Mouse (Mus musculus) liver, postnatal 0 days (tissue): ENCODE measurements around the gene Jarid2. TPM values are rescaled to one million over a fixed set of nuclear protein-coding genes. Genes with fewer than 3 reads are reported as not detected.

Experiments
- ATAC-seq: fragments of 200-750 bp; cut with Nextera tagmentation; 2 replicates; pipeline ENCODE4 v1.8.0; 2017; ENCODE audit warnings: mild to moderate bottlenecking, moderate library complexity
- DNase-seq: peaks from one replicate; pipeline ENCODE4 v3.0.0-alpha.2; 2016
- H3K27ac ChIP-seq: fragments of 300-500 bp; sonication (generic); 2 replicates; pipeline ENCODE4 v1.5.1; 2014; ENCODE audit warnings: antibody characterized with exemption, moderate library complexity, mild to moderate bottlenecking, low read depth
- H3K27me3 ChIP-seq: fragments of 300-500 bp; sonication (generic); 2 replicates; pipeline ENCODE4 v1.6.1; 2014; ENCODE audit warnings: low read length, control low read depth, mixed read lengths; ENCODE audit not compliant: insufficient read depth
- H3K36me3 ChIP-seq: fragments of 300-500 bp; sonication (generic); replicated peaks from 2 replicates; pipeline ENCODE4 v1.6.1; 2014; ENCODE audit warnings: mild to moderate bottlenecking, control low read depth, low read length, moderate library complexity, mixed read lengths; ENCODE audit not compliant: insufficient read depth
- H3K4me1 ChIP-seq: fragments of 300-500 bp; sonication (generic); 2 replicates; pipeline ENCODE4 v1.6.1; 2014; ENCODE audit warnings: antibody characterized with exemption, mild to moderate bottlenecking, control low read depth; ENCODE audit not compliant: insufficient read depth
- H3K4me2 ChIP-seq: fragments of 300-500 bp; sonication (generic); 2 replicates; pipeline ENCODE4 v1.6.1; 2014; ENCODE audit warnings: low read depth, mild to moderate bottlenecking, low read length, moderate library complexity, mixed read lengths
- H3K4me3 ChIP-seq: fragments of 300-500 bp; sonication (generic); 2 replicates; pipeline ENCODE4 v1.5.1; 2014; ENCODE audit warnings: low read depth, low read length
- H3K9ac ChIP-seq: fragments of 300-500 bp; sonication (generic); replicated peaks from 2 replicates; pipeline ENCODE4 v1.6.1; 2014; ENCODE audit warnings: mild to moderate bottlenecking, moderate library complexity
- H3K9me3 ChIP-seq: fragments of 300-500 bp; sonication (generic); 2 replicates; pipeline ENCODE4 v1.6.1; 2016; ENCODE audit warnings: mild to moderate bottlenecking, control low read depth, low read length, mixed read lengths
- CTCF ChIP-seq: sonication (generic); IDR thresholded peaks from 2 replicates; pipeline ENCODE4 v1.5.1; 2016; ENCODE audit warnings: antibody characterized with exemption, low read depth
- EP300 ChIP-seq: IDR thresholded peaks from 2 replicates; pipeline ENCODE4 v1.6.1; 2016; ENCODE audit warnings: antibody characterized with exemption, low read depth, mild to moderate bottlenecking
- WGBS: fragments of 180-500 bp; shearing (Covaris S2); extraction: QIAGEN DNeasy Blood & Tissue Kit; methylation state at CpG from one replicate; pipeline ENCODE4 v1.1.7; 2014; ENCODE audit not compliant: insufficient replicate concordance; 5-methylcytosine and 5-hydroxymethylcytosine counted together
- polyA plus RNA-seq: library from polyadenylated mRNA; unstranded; fragments of >200 nt; fragmentation: Nextera tagmentation; extraction: Ambion mirVana; gene quantifications from 2 replicates; pipeline ENCODE4 v1.2.1, GENCODE M21; 2015

Jarid2 gene
- polyA plus RNA-seq, 1 experiment from 2014 or later, result 6.8 TPM

GRCm38 (mm10) chr13:44733036-44733372 is 3.7 kb downstream of the Jarid2 start:
- no peaks in the 10 kb centered on the region for H3K9me3 ChIP-seq
- H3K9ac ChIP-seq, result peak overlapping the region; percentile 90
- under 1% methylated on average over 13 of the region's 13 CpGs for WGBS
- peak overlapping the region; percentile 95 for H3K4me2 ChIP-seq
- TF ChIP-seq CTCF (no peak), EP300 (no peak)
- ATAC-seq (no peak), DNase-seq (no peak)
- H3K36me3 ChIP-seq, result no peaks in the 10 kb centered on the region
- peaks cover 23% of the 10 kb centered on the region for H3K4me1 ChIP-seq
- no peaks in the 10 kb centered on the region for H3K27me3 ChIP-seq
- peak overlapping the region; percentile 95 for H3K27ac ChIP-seq
- H3K4me3 ChIP-seq, result peak overlapping the region; percentile 77

- peak overlapping the region; percentile 90 for H3K9ac ChIP-seq
- H3K4me3 ChIP-seq, result peak overlapping the region; percentile 77
- H3K4me1 ChIP-seq, result peaks cover 23% of the 10 kb centered on the region
- ATAC-seq (peak; percentile 60), DNase-seq (peak; percentile 94)
- H3K36me3 ChIP-seq, result no peaks in the 10 kb centered on the region
- peak overlapping the region; percentile 95 for H3K27ac ChIP-seq
- no peaks in the 10 kb centered on the region for H3K9me3 ChIP-seq
- H3K27me3 ChIP-seq, result no peaks in the 10 kb centered on the region
- WGBS, result under 1% methylated on average over 56 of the region's 71 CpGs
- TF ChIP-seq EP300 (no peak), CTCF (peak; percentile 55)
- H3K4me2 ChIP-seq, result peak overlapping the region; percentile 95
Observed at GRCm38 (mm10) chr13:44733373-44734111, 4.3 kb downstream of the Jarid2 start.

- H3K9me3 ChIP-seq, result no peaks in the 10 kb centered on the region
- ATAC-seq (no peak), DNase-seq (no peak)
- H3K4me2 ChIP-seq, result peak overlapping the region; percentile 95
- H3K36me3 ChIP-seq, result 0 out of 2 replicates have a peak, but pooled peaks cover 3% of the 10 kb centered on the region
- 70% methylated on average over 5 of the region's 5 CpGs for WGBS
- no peaks in the 10 kb centered on the region for H3K27me3 ChIP-seq
- peaks cover 20% of the 10 kb centered on the region for H3K4me1 ChIP-seq
- peak overlapping the region; percentile 90 for H3K9ac ChIP-seq
- H3K27ac ChIP-seq, result peak overlapping the region; percentile 95
- TF ChIP-seq EP300 (no peak), CTCF (no peak)
- peak overlapping the region; percentile 77 for H3K4me3 ChIP-seq
Observed at GRCm38 (mm10) chr13:44734441-44734840, 5.2 kb downstream of the Jarid2 start.

GRCm38 (mm10) chr13:44735088-44735690 is 5.9 kb downstream of the Jarid2 start:
- H3K36me3 ChIP-seq, result 0 out of 2 replicates have a peak, but pooled peaks cover 3% of the 10 kb centered on the region
- DNase-seq (no peak), ATAC-seq (no peak)
- no peak overlapping the region for H3K4me3 ChIP-seq
- TF ChIP-seq CTCF (no peak), EP300 (no peak)
- H3K4me2 ChIP-seq, result no peak overlapping the region
- H3K27me3 ChIP-seq, result no peaks in the 10 kb centered on the region
- H3K9me3 ChIP-seq, result no peaks in the 10 kb centered on the region
- H3K4me1 ChIP-seq, result peaks cover 22% of the 10 kb centered on the region
- H3K9ac ChIP-seq, result no peak overlapping the region
- WGBS, result 57% methylated on average over 1 of the region's 1 CpGs
- no peak overlapping the region for H3K27ac ChIP-seq

GRCm38 (mm10) chr13:44737297-44737696 is 8.0 kb downstream of the Jarid2 start:
- Histone ChIP-seq H3K36me3 (0 out of 2 replicates have a peak, but pooled peaks cover 3% of the 10 kb centered on the region), H3K4me1 (peaks cover 30% of the 10 kb centered on the region), H3K27me3 (no peaks in the 10 kb centered on the region), H3K4me3 (no peak overlapping the region), H3K4me2 (no peak overlapping the region), H3K9me3 (no peaks in the 10 kb centered on the region), H3K27ac (no peak overlapping the region), H3K9ac (no peak overlapping the region)
- no peak for ATAC-seq
- no peak for DNase-seq
- TF ChIP-seq EP300 (no peak), CTCF (no peak)
- 85% methylated on average over 1 of the region's 1 CpGs for WGBS

- TF ChIP-seq CTCF (no peak), EP300 (no peak)
- DNase-seq (no peak), ATAC-seq (no peak)
- no peaks in the 10 kb centered on the region for H3K27me3 ChIP-seq
- H3K9ac ChIP-seq, result no peak overlapping the region
- H3K4me1 ChIP-seq, result peaks cover 3% of the 10 kb centered on the region
- 88% methylated on average over 3 of the region's 3 CpGs for WGBS
- H3K9me3 ChIP-seq, result no peaks in the 10 kb centered on the region
- no peak overlapping the region for H3K27ac ChIP-seq
- no peak overlapping the region for H3K4me2 ChIP-seq
- no peak overlapping the region for H3K4me3 ChIP-seq
- no peaks in the 10 kb centered on the region for H3K36me3 ChIP-seq
Observed at GRCm38 (mm10) chr13:44751780-44752179, 22.5 kb downstream of the Jarid2 start.
